Mouse (Mus musculus) forebrain, embryonic 12.5 days (tissue): ENCODE data around the gene Naaladl2. TPM values are rescaled to one million over a fixed set of nuclear protein-coding genes. Genes with fewer than 3 reads are reported as not detected.

Experiments
- ATAC-seq: fragments of 200-750 bp; cut with Nextera tagmentation; 2 replicates; pipeline ENCODE4 v1.8.0; 2017; ENCODE audit warnings: moderate TSS enrichment; ENCODE audit not compliant: low FRiP score
- H3K27ac ChIP-seq: fragments of 300-500 bp; sonication (generic); 2 replicates; pipeline ENCODE4 v1.5.1; 2016; ENCODE audit warnings: mild to moderate bottlenecking
- H3K27me3 ChIP-seq: fragments of 300-500 bp; sonication (generic); 2 replicates; pipeline ENCODE4 v1.6.1; 2016; ENCODE audit warnings: mild to moderate bottlenecking
- H3K36me3 ChIP-seq: fragments of 300-500 bp; sonication (generic); replicated peaks from 2 replicates; pipeline ENCODE4 v1.6.1; 2016; ENCODE audit warnings: mild to moderate bottlenecking
- H3K4me1 ChIP-seq: fragments of 300-500 bp; sonication (generic); 2 replicates; pipeline ENCODE4 v1.6.1; 2016
- H3K4me2 ChIP-seq: fragments of 300-500 bp; sonication (generic); 2 replicates; pipeline ENCODE4 v1.6.1; 2016; ENCODE audit warnings: mild to moderate bottlenecking, moderate library complexity
- H3K4me3 ChIP-seq: fragments of 300-500 bp; sonication (generic); replicated peaks from 2 replicates; pipeline ENCODE4 v1.5.1; 2016; ENCODE audit warnings: mild to moderate bottlenecking
- H3K9ac ChIP-seq: fragments of 300-500 bp; sonication (generic); 2 replicates; pipeline ENCODE4 v1.6.1; 2016; ENCODE audit warnings: mild to moderate bottlenecking
- H3K9me3 ChIP-seq: fragments of 300-500 bp; sonication (generic); 2 replicates; pipeline ENCODE4 v1.6.1; 2016
- WGBS: fragments of 180-500 bp; shearing (Covaris S2); methylation state at CpG from one replicate; pipeline ENCODE4 v1.1.7; 2016; 5-methylcytosine and 5-hydroxymethylcytosine counted together
- polyA plus RNA-seq: library from polyadenylated mRNA; unstranded; fragments of >200 nt; fragmentation: Nextera tagmentation; extraction: Ambion mirVana; gene quantifications from 2 replicates; pipeline ENCODE4 v1.2.1, GENCODE M21; 2016

Gene Naaladl2
- 0.41 and 0.73 TPM in 2 replicates for polyA plus RNA-seq

DNA sequence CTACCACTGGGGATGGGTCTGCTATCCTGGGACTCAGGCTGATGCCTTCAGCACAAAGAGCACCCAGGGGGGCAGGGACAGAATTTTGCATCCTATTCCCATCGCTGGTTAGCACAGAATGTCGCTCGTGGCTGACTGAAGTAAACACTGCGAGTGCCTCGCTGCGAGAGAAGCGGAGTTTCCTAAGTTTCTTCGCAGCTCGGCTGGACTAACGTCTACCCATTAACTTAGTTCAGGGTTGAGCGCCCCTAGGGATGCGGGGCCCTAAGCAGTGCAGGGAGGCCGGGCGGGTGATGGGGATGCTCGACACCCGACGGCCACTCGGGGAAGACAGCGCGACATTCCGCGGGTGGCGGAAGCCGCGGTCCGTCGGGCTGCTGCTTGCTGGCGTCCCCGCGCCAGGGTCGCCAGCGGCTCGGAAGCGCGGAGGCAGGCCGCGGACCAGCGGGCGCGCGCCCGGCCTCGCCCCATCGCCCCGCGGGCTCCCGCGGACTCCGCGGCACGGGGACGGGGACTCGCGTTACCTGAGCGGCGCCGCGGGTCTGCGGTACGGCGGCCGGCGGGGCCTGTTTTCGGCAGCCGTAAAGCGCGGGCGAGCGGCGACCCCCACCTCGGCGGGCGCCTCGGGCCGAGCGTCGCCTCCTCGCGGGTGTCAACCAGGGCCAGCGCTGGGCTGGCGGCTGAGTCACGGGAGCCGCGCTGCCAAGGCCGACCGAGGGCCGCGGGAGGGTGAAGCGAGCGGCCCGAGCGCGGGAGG is at the start of gene Naaladl2:
Gene Naaladl2 (minus strand): TSS at position 707 of the 757 bp plus-strand sequence.
- peak within 1 kb of the TSS; percentile 62 for H3K4me2 ChIP-seq
- H3K27me3 ChIP-seq: no peaks in the 10 kb centered on the region; the same call in 1 of the 2 replicates
- peak within 1 kb of the TSS; percentile 71 for H3K9ac ChIP-seq
- H3K9me3 ChIP-seq: no peaks in the 10 kb centered on the region
- no peaks in the 10 kb centered on the region for H3K36me3 ChIP-seq
- under 1% methylated on average over 89 of the region's 93 CpGs for WGBS
- peak within 1 kb of the TSS; percentile 69 for H3K4me3 ChIP-seq
- H3K27ac ChIP-seq: peak within 1 kb of the TSS; percentile 83
- peak; percentile 93 for ATAC-seq
- H3K4me1 ChIP-seq: peaks cover 8% of the 10 kb centered on the region

DNA sequence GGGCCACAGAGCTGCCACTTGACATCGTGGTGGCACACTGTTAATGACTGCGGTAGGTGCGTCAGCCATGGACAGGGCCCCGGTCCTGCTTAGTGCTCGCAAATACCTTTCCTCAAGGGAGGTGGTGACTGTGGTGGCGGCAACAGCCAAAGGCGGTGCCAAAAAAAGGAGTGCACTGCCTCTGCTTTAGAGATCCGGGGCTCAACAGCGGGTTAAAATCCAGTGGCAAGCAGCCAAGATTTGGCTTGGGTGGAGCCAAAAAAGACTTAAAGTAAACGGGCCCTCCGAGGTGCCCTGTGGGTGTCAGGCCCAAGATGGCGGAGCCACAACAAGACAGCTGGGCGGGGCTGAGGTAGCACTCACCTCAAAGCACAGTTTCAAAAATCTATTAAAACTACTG is 7.7 kb upstream of the Naaladl2 start:
- H3K4me1 ChIP-seq: no peaks in the 10 kb centered on the region
- 90% methylated on average over 13 of the region's 13 CpGs for WGBS

DNA sequence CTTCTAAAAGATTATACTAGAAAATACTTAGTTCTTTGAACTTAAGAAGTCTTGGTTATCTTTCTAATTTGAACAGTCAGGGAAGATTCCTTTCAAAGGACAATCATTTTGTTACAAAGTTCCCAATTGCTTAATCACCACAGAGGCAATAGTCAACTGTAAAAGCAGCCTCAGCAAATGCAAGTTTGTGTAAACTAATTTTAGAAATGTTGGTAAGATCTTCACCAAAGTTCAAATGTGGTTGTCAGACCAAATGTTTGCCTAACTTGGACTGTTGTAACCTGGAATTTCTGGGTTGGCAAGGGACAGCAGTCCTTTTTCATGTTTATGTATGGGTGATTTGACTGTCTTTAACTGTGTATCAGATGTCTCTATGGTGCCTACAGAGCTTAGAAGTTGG is 3.2 kb upstream of the Naaladl2 start:
- Histone ChIP-seq H3K9ac (no peak overlapping the region), H3K27ac (no peak overlapping the region), H3K4me3 (no peak overlapping the region), H3K36me3 (no peaks in the 10 kb centered on the region), H3K4me2 (no peak overlapping the region), H3K27me3 (no peaks in the 10 kb centered on the region; the same call in 1 of the 2 replicates), H3K4me1 (peaks cover 8% of the 10 kb centered on the region), H3K9me3 (peaks cover 9% of the 10 kb centered on the region)
- ATAC-seq: no peak

More for the DNA sequence above, 7.7 kb upstream of the Naaladl2 start:
- no peak overlapping the region for H3K9ac ChIP-seq
- peaks cover 16% of the 10 kb centered on the region for H3K9me3 ChIP-seq
- no peak overlapping the region for H3K4me2 ChIP-seq
- no peaks in the 10 kb centered on the region for H3K36me3 ChIP-seq
- H3K4me3 ChIP-seq: no peak overlapping the region
- no peaks in the 10 kb centered on the region for H3K27me3 ChIP-seq
- no peak overlapping the region for H3K27ac ChIP-seq
- no peak for ATAC-seq

DNA sequence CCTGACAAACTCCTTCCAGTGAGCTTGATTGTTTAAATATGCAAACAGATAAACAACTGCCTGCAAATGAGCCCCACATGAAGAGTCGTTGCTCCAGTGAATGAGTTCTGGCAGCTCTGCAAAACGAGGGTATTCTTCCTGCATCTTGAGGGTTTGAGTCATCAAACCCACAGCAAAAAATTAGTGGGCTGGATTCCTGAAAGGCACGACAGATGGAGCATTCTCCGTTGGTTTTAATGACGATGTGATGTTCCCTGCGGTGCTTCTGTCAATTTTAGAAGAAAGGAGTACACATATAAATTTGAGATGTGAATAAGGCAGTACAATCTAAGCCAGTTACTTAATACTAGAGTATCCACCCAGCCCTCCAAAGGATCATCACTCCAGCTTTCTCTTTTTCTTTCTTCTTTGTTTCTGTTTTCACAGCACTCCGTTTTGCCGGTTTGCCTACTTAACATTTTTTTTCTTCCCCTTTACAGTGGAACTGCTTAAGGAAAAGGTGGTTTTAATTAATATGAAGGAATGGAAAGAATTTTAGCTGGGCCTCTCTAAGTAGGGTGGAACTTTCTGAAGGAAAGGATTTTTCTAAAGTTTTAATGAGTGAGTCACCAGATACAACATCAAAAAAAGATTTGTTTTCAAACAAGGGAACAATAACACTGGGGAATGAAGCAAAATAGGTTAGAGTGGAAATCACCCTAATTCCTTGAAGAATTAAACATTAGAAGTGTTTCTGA is 1.1 kb upstream of the Naaladl2 start:
- peaks cover 8% of the 10 kb centered on the region for H3K4me1 ChIP-seq
- 0 out of 2 replicates have a peak, but pooled peaks cover 3% of the 10 kb centered on the region for H3K9me3 ChIP-seq
- no peaks in the 10 kb centered on the region for H3K36me3 ChIP-seq
- H3K9ac ChIP-seq: 0 out of 2 replicates have a peak overlapping the region, but pooled peaks have one; percentile 71
- 3% methylated on average over 8 of the region's 8 CpGs for WGBS
- no peaks in the 10 kb centered on the region; the same call in 1 of the 2 replicates for H3K27me3 ChIP-seq
- no peak for ATAC-seq
- 0 out of 2 replicates have a peak overlapping the region, but pooled peaks have one; percentile 62 for H3K4me2 ChIP-seq
- H3K4me3 ChIP-seq: no peak overlapping the region
- H3K27ac ChIP-seq: peak overlapping the region; percentile 56; the same call in 1 of the 2 replicates

DNA sequence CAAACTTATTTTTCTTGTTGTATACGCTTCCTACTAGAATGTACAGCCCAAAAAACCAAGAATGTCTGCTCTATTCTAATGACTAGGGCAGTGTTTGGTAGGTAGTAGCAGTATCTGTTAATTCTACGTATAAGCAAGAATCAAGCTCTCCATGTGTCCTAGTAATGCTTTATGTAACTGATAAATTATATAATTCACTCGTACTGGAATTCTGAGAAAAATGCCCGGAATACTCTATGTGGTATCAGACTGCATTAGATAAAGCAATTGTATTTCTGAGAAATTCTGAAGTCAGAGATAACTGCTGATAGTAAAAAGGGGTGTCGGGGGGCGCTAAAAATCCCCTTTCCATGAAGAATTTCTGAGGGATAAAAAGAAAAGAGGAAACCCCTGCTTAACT is 950 bp downstream of the Naaladl2 start:
- peaks cover 8% of the 10 kb centered on the region for H3K4me1 ChIP-seq
- WGBS: 55% methylated on average over 6 of the region's 6 CpGs
- no peak overlapping the region for H3K27ac ChIP-seq
- H3K27me3 ChIP-seq: no peaks in the 10 kb centered on the region; the same call in 1 of the 2 replicates
- H3K36me3 ChIP-seq: no peaks in the 10 kb centered on the region
- H3K4me2 ChIP-seq: peak overlapping the region; percentile 62
- no peak for ATAC-seq
- H3K4me3 ChIP-seq: peak overlapping the region; percentile 69
- peak overlapping the region; percentile 71; the same call in 1 of the 2 replicates for H3K9ac ChIP-seq
- no peaks in the 10 kb centered on the region for H3K9me3 ChIP-seq

DNA sequence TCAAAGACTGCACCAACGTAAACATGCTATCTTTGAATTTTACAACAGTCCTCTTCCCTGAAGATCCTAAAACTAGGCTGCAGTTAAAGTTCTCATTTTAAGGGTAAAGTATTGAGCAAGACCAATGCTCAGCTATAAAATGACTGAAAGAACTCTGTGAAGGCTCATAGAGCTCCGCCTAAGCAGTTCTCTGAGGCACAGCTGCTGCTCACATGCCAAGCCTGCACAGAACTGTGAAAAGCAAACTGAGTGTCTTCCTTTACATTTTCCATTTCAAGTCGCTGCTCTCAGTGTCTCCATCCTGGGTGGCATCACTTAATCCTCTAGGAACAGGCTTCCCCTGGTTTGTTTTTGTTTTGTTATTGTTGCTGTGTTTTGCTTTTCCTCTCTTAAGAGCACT is 12.2 kb downstream of the Naaladl2 start:
- Histone ChIP-seq H3K9me3 (no peaks in the 10 kb centered on the region), H3K4me2 (no peak overlapping the region), H3K36me3 (no peaks in the 10 kb centered on the region), H3K4me1 (peaks cover 5% of the 10 kb centered on the region; the same call in 1 of the 2 replicates), H3K9ac (no peak overlapping the region), H3K27me3 (no peaks in the 10 kb centered on the region), H3K4me3 (no peak overlapping the region), H3K27ac (no peak overlapping the region)
- 57% methylated on average over 3 of the region's 3 CpGs for WGBS
- ATAC-seq: no peak

DNA sequence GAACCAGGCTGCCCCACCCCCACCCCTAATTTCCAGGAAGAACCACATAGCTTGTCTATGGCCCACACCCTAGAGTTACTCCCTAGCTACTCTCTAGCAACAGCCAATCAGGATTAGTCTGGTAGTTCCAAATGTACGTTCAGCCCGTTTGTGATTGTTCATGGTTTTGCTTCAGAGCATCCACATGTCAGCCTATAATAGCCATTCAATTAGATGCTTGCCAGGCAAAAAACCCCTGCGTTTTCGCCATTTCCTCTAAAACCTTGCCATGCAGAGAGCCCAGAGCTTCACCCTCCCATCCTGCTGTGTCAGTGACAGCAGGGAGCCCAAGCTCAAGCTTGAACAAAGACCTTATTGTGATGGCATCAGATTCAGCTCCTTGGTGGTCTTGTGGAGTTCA is 16.2 kb downstream of the Naaladl2 start:
- WGBS: 4% methylated on average over 4 of the region's 4 CpGs
- Histone ChIP-seq H3K4me1 (peaks cover 12% of the 10 kb centered on the region), H3K9ac (no peak overlapping the region), H3K9me3 (no peaks in the 10 kb centered on the region), H3K27ac (no peak overlapping the region), H3K27me3 (no peaks in the 10 kb centered on the region), H3K36me3 (no peaks in the 10 kb centered on the region), H3K4me2 (no peak overlapping the region), H3K4me3 (no peak overlapping the region)
- ATAC-seq: 0 out of 2 replicates have a peak, but pooled peaks have one; percentile 11

DNA sequence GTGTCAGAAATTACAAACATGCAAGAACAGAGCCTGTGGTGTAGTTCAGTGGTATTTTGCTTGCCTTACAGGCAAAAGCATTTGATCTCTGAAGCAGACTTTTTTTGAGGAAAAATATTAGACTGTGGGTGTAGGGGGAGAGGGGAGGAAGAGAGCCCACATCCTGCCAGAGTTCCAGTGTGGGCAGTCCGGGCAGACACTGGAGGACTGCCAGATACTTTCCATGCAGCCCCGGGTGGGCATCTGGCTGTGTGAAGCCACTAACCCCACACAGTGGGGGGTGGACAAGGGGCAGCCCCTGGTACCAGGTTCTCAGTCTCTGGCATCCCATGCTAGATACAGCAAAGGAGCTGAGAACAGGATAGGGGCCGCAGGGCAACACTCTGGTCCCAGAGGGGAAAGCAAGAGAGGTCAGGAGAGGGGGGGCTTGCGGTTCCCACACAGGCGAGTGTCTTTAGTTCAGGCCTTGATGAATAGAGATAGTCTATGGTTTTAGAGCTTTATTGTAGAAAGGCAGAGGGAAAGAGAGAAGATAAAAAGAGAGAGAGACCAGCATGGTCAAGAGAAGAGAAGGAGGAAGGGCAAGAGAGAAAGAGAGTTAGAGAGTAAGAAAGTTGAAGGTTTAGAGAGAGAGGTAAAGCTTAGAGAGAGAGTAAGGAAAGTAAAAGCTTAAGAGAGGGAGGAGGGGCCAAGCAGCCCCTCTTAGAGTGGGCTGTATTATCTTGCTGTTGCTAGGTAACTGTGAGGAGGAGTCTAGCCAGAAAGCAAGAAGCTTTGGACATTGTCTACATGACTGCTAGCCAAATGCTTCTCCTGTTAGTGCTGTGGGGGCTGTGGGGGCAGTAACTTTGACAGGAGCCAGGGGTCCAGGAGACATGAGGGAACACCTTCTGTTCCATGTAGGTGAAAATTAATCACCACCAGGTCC is 18.9 kb downstream of the Naaladl2 start:
- H3K4me3 ChIP-seq: no peak overlapping the region
- peak; percentile 55 for ATAC-seq
- 19% methylated on average over 5 of the region's 5 CpGs for WGBS
- H3K36me3 ChIP-seq: no peaks in the 10 kb centered on the region
- H3K9ac ChIP-seq: no peak overlapping the region
- no peaks in the 10 kb centered on the region for H3K27me3 ChIP-seq
- no peaks in the 10 kb centered on the region for H3K9me3 ChIP-seq
- no peak overlapping the region for H3K27ac ChIP-seq
- peaks cover 12% of the 10 kb centered on the region for H3K4me1 ChIP-seq
- H3K4me2 ChIP-seq: no peak overlapping the region

DNA sequence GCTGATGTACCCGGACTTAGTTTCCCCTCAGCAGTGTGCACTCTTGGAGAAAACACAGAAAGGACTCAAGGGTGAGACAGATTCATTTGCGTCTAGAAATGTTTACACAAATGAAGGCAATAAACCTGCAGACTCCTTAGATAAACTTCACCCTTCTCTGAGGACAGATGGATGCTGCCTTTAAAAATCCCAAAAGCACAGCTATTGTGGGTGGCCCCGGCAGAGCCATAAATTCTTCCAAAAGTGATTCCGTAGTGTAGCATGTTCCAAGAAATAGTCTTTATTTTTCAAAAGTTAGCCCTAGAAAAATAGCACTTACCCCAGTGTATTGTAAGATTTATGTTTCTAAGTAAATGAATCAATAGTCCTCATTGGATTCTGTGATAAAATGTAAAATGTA is 31.0 kb downstream of the Naaladl2 start:
- Histone ChIP-seq H3K36me3 (no peaks in the 10 kb centered on the region), H3K27me3 (no peaks in the 10 kb centered on the region), H3K4me3 (no peak overlapping the region), H3K4me2 (no peak overlapping the region), H3K9me3 (no peaks in the 10 kb centered on the region), H3K9ac (no peak overlapping the region), H3K27ac (no peak overlapping the region), H3K4me1 (no peaks in the 10 kb centered on the region)
- WGBS: 90% methylated on average over 4 of the region's 4 CpGs
- ATAC-seq: no peak

DNA sequence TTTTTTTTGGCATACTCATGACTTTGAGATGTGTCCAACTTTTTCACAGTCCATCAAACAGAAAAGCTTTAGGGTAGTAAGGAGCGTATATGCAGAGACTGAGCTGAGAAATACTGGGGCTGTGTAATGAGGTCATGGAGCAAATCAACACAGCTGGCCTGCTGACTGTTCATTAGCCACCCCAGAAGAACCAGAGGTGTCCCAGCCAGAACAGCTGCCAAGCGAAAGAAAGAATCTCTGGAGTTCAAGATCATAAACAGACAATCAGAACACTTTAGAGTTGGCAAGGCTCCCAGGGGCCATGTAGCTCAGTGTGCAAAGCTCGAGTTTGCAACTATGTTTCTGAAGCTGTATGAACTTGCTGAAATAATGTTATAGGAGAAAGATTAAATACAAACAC is 35.1 kb downstream of the Naaladl2 start:
- H3K36me3 ChIP-seq: no peaks in the 10 kb centered on the region
- ATAC-seq: no peak
- no peaks in the 10 kb centered on the region for H3K4me1 ChIP-seq
- 72% methylated on average over 3 of the region's 3 CpGs for WGBS
- H3K4me3 ChIP-seq: no peak overlapping the region
- H3K9ac ChIP-seq: no peak overlapping the region
- H3K4me2 ChIP-seq: no peak overlapping the region
- H3K9me3 ChIP-seq: no peaks in the 10 kb centered on the region
- H3K27ac ChIP-seq: no peak overlapping the region
- H3K27me3 ChIP-seq: no peaks in the 10 kb centered on the region

DNA sequence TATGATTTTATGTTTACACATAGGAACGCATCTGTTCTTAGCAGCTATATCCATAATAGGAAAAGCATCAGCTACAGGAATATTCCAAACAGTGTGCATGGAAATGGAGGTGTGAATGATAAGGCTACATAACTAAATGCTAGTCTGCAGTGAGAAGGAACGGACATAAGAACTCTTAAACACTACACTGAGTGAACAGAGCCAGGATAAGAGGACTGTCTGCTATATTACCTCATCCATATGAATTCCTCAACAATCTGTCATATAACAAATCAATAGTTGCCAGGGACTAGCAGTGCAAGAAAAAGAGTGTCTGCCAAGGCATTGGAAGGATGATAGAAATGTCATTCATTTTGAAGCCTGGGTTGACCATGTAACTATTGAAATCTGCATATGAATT is 51.1 kb downstream of the Naaladl2 start:
- no peak for ATAC-seq
- H3K36me3 ChIP-seq: no peaks in the 10 kb centered on the region
- H3K4me3 ChIP-seq: no peak overlapping the region
- H3K9ac ChIP-seq: no peak overlapping the region
- H3K4me2 ChIP-seq: no peak overlapping the region
- WGBS: 90% methylated on average over 2 of the region's 2 CpGs
- no peak overlapping the region for H3K27ac ChIP-seq
- no peaks in the 10 kb centered on the region for H3K27me3 ChIP-seq
- H3K4me1 ChIP-seq: no peaks in the 10 kb centered on the region
- H3K9me3 ChIP-seq: no peaks in the 10 kb centered on the region

DNA sequence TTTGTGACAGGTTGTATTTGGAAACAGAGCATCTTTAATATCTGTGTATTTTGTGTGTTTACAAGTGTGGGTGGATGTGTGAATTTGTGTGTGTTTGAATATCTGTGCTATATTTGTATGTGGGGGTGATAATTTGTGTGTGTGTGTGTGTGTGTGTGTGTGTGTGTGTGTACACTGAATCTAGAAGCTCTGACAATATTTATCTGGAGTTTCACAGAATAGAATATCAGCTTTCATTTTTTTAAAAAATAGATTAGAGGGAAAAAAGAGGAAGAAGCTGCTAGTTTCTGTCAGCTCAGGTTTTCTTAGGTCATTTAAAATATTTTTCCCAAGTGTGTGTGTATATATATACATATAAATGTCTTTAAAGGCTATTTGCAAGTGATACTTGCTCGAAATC is 68.3 kb downstream of the Naaladl2 start:
- peaks cover 7% of the 10 kb centered on the region; the same call in 1 of the 2 replicates for H3K4me1 ChIP-seq
- no peak overlapping the region for H3K9ac ChIP-seq
- ATAC-seq: no peak
- H3K9me3 ChIP-seq: no peaks in the 10 kb centered on the region
- no peak overlapping the region for H3K4me3 ChIP-seq
- WGBS: 84% methylated on average over 1 of the region's 1 CpGs
- no peak overlapping the region for H3K27ac ChIP-seq
- H3K4me2 ChIP-seq: no peak overlapping the region
- no peaks in the 10 kb centered on the region for H3K27me3 ChIP-seq
- no peaks in the 10 kb centered on the region for H3K36me3 ChIP-seq
